Mouse (Mus musculus): ENCODE results near the gene Fads2. TPM values are rescaled to one million over a fixed set of nuclear protein-coding genes. Genes with fewer than 3 reads are reported as not detected.

Gene Fads2
- polyA plus RNA-seq, 1 experiment from 2014 or later = 149 TPM

DNA sequence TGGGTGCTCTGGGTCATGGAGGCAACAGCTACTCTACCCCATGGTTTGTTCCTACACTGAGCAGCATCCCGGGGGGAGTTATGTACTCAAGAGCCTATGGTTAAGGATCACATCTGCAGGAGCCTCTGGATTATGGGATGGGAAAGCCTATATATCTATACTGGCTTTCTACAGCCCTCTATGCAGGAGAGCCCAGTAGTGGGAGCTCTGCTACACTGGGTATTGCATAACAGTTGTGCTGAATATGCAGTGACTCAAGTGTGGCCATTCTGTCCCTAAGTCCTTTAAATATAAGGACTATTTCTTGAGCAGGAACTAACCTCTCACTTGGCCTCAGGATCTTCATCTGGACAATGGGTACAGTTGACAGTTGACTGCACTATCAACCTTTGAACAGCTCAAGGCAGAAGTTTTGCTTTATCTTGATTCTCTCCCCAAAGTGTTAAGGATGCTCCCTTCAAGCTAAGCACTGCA is 43.2 kb downstream of the Fads2 start:
- H3K36me3 ChIP-seq = peaks cover 71% of the 10 kb centered on the region
- peaks cover 9% of the 10 kb centered on the region for H3K4me1 ChIP-seq (replicated peaks)
- H3K9me3 ChIP-seq = no peaks in the 10 kb centered on the region
- no peaks in the 10 kb centered on the region for H3K27me3 ChIP-seq
- no peak overlapping the region for H3K4me3 ChIP-seq
- ATAC-seq (ENCODE audit: low FRiP score) = no peak
- H3K27ac ChIP-seq = no peak overlapping the region
- WGBS = 91% methylated on average over 1 of the region's 1 CpGs
- no peak overlapping the region for H3K9ac ChIP-seq
- H3K4me2 ChIP-seq = no peak overlapping the region

- no peak overlapping the region for H3K4me2 ChIP-seq
- H3K9me3 ChIP-seq = no peaks in the 10 kb centered on the region
- peaks cover 67% of the 10 kb centered on the region for H3K36me3 ChIP-seq
- H3K4me1 ChIP-seq (replicated peaks) = peaks cover 9% of the 10 kb centered on the region
- H3K9ac ChIP-seq = no peak overlapping the region
- ATAC-seq (ENCODE audit: low FRiP score) = no peak
- H3K27ac ChIP-seq = no peak overlapping the region
- H3K27me3 ChIP-seq = no peaks in the 10 kb centered on the region
- H3K4me3 ChIP-seq = no peak overlapping the region
- 66% methylated on average over 11 of the region's 11 CpGs for WGBS
Measured at GRCm38 (mm10) chr19:10057486-10058351, 43.8 kb downstream of the Fads2 start.

DNA sequence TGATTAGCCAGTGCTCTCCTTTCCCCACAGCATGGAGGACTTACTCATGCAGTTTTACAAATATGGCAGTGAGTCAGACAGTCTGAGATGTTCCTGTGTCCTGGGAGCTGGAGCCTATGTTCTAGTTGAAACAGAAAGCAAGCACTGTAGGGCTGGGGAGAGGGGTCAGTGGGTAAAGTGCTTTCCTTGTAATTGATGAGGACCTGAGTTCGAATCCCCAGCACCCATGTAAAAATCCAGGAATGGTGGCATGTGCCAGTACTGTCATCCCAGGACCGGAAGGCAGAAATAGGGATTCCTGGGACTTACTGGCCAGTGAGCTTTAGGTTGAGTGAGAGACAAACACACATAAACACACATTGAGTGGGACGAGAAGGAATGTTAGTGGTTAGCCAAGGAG is 44.9 kb downstream of the Fads2 start:
- no peak overlapping the region for H3K9ac ChIP-seq
- no peak overlapping the region for H3K27ac ChIP-seq
- no peaks in the 10 kb centered on the region for H3K9me3 ChIP-seq
- peaks cover 59% of the 10 kb centered on the region for H3K36me3 ChIP-seq
- 93% methylated on average over 3 of the region's 3 CpGs for WGBS
- no peaks in the 10 kb centered on the region for H3K27me3 ChIP-seq
- no peak overlapping the region for H3K4me2 ChIP-seq
- ATAC-seq (ENCODE audit: low FRiP score) = no peak
- no peak overlapping the region for H3K4me3 ChIP-seq
- peaks cover 9% of the 10 kb centered on the region for H3K4me1 ChIP-seq (replicated peaks)

DNA sequence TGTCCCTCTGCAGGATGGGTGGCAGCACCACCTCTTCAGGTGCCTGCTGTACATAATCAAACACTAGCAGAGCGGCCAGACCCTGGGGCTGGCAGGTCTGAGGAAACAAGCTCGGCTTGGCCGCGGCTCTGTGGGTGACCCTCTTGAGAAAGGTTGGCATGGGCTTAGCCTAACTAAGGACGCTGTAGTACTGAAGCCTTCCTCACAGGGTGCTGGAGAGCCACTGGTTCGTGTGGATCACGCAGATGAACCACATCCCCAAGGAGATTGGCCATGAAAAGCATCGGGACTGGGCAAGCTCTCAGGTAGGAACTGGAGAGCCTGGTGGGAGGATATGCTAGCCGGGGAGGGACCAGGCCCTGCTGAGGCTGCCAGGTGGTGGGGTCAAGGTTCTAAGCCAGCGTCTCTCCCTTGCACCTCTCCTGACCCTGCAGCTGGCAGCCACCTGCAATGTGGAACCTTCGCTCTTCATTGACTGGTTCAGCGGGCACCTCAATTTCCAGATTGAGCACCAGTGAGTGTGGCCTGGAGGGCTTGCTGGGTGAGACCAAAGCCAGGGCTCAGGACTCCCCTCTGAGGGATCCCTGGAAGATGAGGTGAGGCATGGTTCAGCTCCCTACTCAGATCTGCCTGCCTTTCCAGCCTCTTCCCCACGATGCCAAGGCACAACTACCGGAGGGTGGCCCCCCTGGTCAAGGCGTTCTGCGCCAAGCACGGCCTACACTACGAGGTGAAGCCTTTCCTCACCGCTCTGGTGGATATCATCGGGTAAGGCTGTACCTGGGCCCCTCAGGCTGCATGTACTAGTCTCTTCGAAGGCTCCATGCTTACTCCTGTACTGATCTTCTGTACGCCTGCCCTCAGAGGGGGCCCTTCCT is 45.5 kb downstream of the Fads2 start:
- 89% methylated on average over 22 of the region's 22 CpGs for WGBS

GRCm38 (mm10) chr19:10055261-10055660 is 46.3 kb downstream of the Fads2 start:
- Histone ChIP-seq H3K4me2 (no peak overlapping the region), H3K27ac (no peak overlapping the region), H3K4me3 (no peak overlapping the region), H3K4me1 (replicated peaks) (no peaks in the 10 kb centered on the region), H3K27me3 (no peaks in the 10 kb centered on the region), H3K9me3 (no peaks in the 10 kb centered on the region), H3K9ac (no peak overlapping the region), H3K36me3 (peaks cover 51% of the 10 kb centered on the region)
- WGBS = 89% methylated on average over 3 of the region's 3 CpGs
- peak; percentile 15 for ATAC-seq (ENCODE audit: low FRiP score)

More for the DNA sequence above, 45.5 kb downstream of the Fads2 start:
- H3K9me3 ChIP-seq = no peaks in the 10 kb centered on the region
- H3K27ac ChIP-seq = no peak overlapping the region
- no peak overlapping the region for H3K9ac ChIP-seq
- H3K4me1 ChIP-seq (replicated peaks) = peaks cover 4% of the 10 kb centered on the region
- H3K4me3 ChIP-seq = no peak overlapping the region
- H3K4me2 ChIP-seq = no peak overlapping the region
- H3K27me3 ChIP-seq = no peaks in the 10 kb centered on the region
- ATAC-seq (ENCODE audit: low FRiP score) = no peak
- H3K36me3 ChIP-seq = peaks cover 53% of the 10 kb centered on the region

DNA sequence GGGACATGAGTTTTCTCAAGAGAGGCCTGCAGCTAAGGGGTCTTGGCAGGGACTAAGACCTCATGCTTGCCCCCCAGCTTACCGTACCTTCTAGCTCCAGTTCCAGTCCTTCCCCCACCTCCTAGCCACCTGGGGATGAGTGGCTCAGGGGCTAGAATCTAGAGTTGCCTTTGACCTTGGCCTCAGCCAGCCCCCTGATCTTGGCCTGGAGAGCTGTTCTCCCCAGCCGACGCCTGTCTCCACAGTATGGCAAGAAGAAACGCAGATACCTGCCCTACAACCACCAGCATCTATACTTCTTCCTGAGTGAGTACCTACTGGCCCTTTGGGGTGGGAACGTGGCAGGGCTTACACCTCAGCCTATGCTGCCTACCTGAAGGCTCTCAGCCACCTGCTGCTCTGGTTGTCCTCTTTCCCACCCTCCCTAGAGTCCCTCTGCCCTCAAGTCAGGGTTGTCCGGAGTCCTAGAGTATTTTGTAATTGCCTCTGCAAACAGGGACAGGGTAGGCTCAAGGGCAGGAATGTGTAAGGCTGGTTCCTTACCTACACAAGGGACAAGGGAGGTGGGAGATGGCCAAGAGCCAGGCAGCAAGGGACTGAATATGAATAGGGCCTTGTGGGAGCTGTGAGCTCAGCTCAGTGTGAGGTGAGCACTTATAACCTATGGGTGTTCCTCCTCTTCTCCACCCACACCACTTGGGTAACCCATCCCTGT is 47.0 kb downstream of the Fads2 start:
- no peak overlapping the region for H3K9ac ChIP-seq
- no peak overlapping the region for H3K4me3 ChIP-seq
- H3K27me3 ChIP-seq = no peaks in the 10 kb centered on the region
- peaks cover 51% of the 10 kb centered on the region for H3K36me3 ChIP-seq
- H3K4me1 ChIP-seq (replicated peaks) = no peaks in the 10 kb centered on the region
- ATAC-seq (ENCODE audit: low FRiP score) = no peak
- H3K9me3 ChIP-seq = no peaks in the 10 kb centered on the region
- no peak overlapping the region for H3K4me2 ChIP-seq
- no peak overlapping the region for H3K27ac ChIP-seq
- 93% methylated on average over 6 of the region's 6 CpGs for WGBS

DNA sequence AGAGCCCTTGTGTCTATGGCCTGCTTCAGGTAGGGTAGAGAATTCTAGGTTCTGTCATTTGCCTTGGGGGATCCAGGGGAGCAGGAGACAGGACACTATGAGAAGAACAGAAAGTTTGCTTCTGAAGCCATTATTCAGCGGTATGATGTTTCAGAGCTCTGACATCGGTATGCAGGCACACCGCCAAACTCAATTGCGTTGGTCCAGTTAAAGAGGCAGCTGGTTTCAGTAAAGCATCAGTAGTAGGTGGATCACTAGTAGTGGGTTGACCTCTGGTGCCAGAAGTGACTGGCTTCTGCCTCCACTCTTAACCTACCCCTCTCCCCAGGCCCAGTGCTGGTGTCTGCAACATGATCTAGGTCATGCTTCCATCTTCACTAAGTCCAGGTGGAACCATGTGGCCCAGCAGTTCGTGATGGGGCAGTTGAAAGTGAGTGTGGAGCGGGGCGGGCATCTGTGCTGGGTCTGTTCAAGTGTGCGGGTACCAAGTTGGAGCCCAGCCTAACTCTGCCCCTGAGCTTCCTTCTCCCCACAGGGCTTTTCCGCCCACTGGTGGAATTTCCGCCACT is 47.8 kb downstream of the Fads2 start:
- no peaks in the 10 kb centered on the region for H3K27me3 ChIP-seq
- H3K4me1 ChIP-seq (replicated peaks) = no peaks in the 10 kb centered on the region
- no peak overlapping the region for H3K4me3 ChIP-seq
- no peaks in the 10 kb centered on the region for H3K9me3 ChIP-seq
- ATAC-seq (ENCODE audit: low FRiP score) = no peak
- H3K4me2 ChIP-seq = no peak overlapping the region
- no peak overlapping the region for H3K27ac ChIP-seq
- WGBS = 95% methylated on average over 10 of the region's 10 CpGs
- no peak overlapping the region for H3K9ac ChIP-seq
- H3K36me3 ChIP-seq = peaks cover 49% of the 10 kb centered on the region

GRCm38 (mm10) chr19:10052698-10053097 is 48.8 kb downstream of the Fads2 start:
- ATAC-seq (ENCODE audit: low FRiP score) = no peak
- no peak overlapping the region for H3K4me2 ChIP-seq
- H3K27ac ChIP-seq = no peak overlapping the region
- no peaks in the 10 kb centered on the region for H3K9me3 ChIP-seq
- H3K9ac ChIP-seq = no peak overlapping the region
- H3K27me3 ChIP-seq = no peaks in the 10 kb centered on the region
- H3K36me3 ChIP-seq = peaks cover 41% of the 10 kb centered on the region
- no peaks in the 10 kb centered on the region for H3K4me1 ChIP-seq (replicated peaks)
- WGBS = 97% methylated on average over 4 of the region's 4 CpGs
- no peak overlapping the region for H3K4me3 ChIP-seq

- no peak overlapping the region for H3K4me3 ChIP-seq
- no peak overlapping the region for H3K27ac ChIP-seq
- WGBS = 73% methylated on average over 2 of the region's 2 CpGs
- H3K27me3 ChIP-seq = no peaks in the 10 kb centered on the region
- H3K4me2 ChIP-seq = no peak overlapping the region
- peaks cover 21% of the 10 kb centered on the region for H3K36me3 ChIP-seq
- 0 out of 2 replicates have a peak, but pooled peaks cover 2% of the 10 kb centered on the region for H3K4me1 ChIP-seq (replicated peaks)
- no peak for ATAC-seq (ENCODE audit: low FRiP score)
- H3K9me3 ChIP-seq = no peaks in the 10 kb centered on the region
- no peak overlapping the region for H3K9ac ChIP-seq
Measured at GRCm38 (mm10) chr19:10050438-10050837, 51.1 kb downstream of the Fads2 start.

- Histone ChIP-seq H3K4me3 (no peak overlapping the region), H3K36me3 (peaks cover 16% of the 10 kb centered on the region; the same call in 1 of the 2 replicates), H3K4me1 (replicated peaks) (0 out of 2 replicates have a peak, but pooled peaks cover 2% of the 10 kb centered on the region), H3K27ac (no peak overlapping the region), H3K4me2 (no peak overlapping the region), H3K9me3 (no peaks in the 10 kb centered on the region), H3K9ac (no peak overlapping the region), H3K27me3 (no peaks in the 10 kb centered on the region)
- no peak for ATAC-seq (ENCODE audit: low FRiP score)
Measured at GRCm38 (mm10) chr19:10049533-10049932, 52.0 kb downstream of the Fads2 start.

DNA sequence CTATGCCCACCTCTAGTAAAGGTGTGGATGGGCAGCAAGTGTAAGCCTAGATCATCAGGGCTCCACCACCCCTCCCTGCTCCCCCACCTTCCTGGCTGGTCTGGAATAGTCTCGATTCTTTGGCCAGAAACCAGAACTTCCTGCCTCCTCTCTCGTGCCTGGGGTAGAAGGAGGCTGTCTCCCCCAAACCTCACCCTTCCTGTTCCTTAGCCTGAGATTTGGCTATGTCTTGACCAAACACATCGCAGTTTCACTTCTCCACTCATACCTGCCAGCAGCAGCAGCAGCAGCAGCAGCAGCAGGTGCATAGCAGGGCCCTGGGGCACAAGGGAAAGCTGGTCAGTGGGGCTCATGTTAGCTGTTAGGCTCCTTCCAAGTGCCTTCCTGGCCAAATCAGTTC is 54.6 kb downstream of the Fads2 start:
- no peak overlapping the region for H3K9ac ChIP-seq
- 64% methylated on average over 3 of the region's 3 CpGs for whole genome bisulfite sequencing

More for the DNA sequence above, 54.6 kb downstream of the Fads2 start:
- ATAC-seq (ENCODE audit: low FRiP score) = no peak
- Histone ChIP-seq H3K4me3 (no peak overlapping the region), H3K27ac (no peak overlapping the region), H3K27me3 (peaks cover 10% of the 10 kb centered on the region; the same call in 1 of the 2 replicates), H3K36me3 (no peaks in the 10 kb centered on the region), H3K4me1 (replicated peaks) (peaks cover 24% of the 10 kb centered on the region), H3K9me3 (no peaks in the 10 kb centered on the region), H3K4me2 (no peak overlapping the region)

Measured in hindbrain, embryonic 13.5 days (tissue).